Mouse (Mus musculus): ENCODE results near the gene Ube2o.
"Not testable (repeated sequence)": the region's sequence is repeated elsewhere in the genome, so short reads cannot be mapped to it uniquely, and the experiment has no call there.

Gene Ube2o

DNA sequence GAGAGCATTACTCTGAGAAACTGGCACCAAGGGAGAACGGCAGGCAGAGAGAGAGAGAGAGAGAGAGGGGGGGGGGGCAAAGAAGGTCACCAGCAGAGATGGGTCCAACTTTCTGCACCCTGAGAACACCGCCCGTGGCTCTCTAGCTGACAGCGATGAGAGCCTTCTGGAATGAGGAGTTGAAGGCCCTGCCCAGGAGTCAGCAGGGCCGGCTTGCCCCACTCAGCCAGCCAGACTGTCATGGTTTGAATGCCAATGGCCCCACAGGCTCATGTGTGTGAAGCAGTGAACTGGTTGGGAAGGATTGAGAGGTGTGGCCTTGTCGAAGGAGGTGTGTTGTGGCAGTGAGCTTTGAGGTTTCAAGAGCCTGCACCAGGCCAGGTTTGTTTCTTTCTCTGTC lies 32.0 kb upstream of the Ube2o start:
- no peak for DNase-seq (ENCODE audit: low spot score)

DNA sequence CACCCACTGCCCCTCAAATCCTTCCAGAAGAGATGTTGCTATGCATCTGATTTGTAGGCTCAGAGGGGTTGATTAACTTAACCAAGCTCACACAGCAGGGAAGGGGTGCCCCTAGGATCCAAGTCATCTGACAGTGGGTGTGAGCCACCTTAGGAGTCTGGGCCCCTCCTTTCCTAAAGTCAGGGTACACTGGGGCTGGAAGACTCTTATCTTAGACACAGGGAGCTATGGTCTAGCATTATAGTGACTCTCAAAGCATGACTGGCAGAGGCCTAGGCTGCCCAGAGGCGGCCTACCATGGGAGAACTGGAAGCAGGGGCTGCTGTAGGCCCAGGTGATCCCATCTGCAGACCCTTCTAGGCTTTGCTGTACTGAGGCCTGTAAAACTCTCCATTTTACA lies 31.3 kb upstream of the Ube2o start:
- no peak for DNase-seq (ENCODE audit: low spot score)

DNA sequence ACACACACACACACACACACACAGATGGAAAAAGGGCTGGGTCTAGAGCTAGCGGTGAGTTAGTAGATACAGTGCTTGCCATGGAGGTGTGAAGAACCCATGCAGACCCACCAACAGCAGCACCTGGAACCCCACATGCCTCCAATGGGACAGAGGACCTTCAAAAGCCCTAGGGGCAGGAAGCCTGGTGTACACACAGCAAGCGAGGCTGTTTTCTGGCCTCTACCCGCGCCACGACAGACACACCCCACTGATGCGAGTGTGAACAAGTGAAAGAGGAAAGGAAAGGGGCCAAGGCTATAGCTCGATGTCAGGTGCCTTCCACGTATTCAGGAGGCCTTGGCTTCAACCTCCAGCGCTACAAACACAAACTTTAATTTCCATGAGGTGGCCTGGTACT lies 30.6 kb upstream of the Ube2o start:
- no peak for DNase-seq (ENCODE audit: low spot score)

DNA sequence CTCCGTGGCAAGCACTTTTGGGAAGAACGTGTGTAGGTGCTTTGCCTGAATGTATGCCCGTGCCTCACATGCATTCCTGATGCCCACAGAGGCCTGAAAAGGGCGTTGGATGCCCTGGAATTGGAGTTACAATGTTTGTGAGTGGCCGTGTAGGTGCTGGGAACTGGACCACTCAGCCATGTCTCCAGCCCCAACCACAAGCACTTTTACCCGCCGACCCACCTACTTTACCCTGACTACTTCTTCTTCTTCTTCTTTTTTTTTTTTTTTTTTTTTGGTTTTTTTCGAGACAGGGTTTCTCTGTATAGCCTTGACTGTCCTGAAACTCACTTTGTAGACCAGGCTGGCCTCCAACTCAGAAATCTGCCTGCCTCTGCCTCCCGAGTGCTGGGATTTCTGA lies 29.9 kb upstream of the Ube2o start:
- not testable (repeated sequence) for DNase-seq (ENCODE audit: low spot score)

DNA sequence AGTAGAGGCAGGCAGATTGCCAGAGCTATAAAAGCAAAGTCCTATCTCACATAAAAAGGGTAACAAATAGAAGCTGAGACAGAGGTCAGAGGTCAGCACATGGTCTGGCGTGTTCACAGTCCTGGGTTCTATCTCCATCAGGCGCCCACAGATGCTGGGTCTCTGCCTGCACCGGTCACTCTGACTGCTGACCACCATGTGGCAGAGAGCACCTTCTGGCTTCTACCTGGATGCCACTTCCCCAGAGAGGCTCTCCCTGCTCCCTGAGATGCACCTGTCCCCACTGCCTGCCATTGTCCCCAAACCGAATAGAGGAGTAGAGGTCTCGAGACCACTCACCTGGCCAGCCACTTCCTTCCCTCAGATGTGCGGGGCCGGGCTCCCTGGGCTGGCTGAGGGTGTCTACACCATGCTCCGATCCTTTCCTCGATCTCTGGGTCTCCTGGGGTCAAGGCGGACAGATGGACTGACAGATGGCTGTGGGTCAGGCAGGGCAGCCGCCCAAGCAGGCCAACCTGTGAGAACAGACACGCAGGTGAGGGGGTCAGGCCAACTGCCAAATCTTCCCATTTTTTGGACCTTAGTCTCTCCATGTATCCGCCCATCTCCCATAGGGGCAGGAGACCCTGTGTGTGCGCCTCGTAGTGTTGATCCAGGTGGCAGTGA lies 28.9 kb upstream of the Ube2o start:
- DNase-seq (ENCODE audit: low spot score) = no peak

DNA sequence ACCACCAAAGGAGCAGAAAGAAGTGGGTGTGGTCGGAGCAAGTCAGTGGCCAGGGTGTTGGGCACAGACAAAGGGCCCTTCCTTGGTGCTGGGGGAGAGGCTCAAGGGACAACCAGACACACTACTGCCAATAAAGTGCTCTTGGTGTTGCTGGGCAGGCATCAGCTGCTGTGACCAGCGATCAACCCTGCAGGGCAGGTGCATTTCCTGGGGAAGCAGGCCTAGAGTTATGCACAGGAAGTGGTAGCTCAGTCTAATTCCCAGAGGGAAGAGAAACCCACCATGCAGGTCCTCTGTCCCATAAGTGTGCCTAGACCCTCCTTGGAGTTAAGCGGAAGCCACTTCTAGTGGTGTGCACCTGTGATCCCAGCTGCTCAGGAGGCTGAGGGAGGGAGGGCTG lies 26.5 kb upstream of the Ube2o start:
- DNase-seq (ENCODE audit: low spot score) = no peak

DNA sequence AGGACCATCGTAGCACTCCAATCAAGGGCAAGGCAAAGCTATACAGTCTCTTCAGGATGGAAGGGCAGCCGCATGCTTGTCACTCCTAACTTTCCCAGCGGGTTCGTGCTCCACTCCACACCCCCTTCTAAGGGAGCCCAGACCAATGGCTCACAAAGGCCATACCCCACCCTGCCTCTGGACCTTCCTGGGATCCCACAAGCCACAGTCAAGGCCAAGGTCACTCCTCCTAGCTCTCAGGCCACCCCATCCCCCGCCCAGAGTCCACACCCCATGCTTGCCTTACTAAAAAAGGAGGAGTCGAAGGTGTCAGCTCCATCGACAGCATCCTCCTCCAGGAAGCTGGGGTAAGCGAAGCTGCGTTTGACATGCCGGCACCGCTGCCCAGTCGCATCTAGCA lies 22.9 kb upstream of the Ube2o start:
- peak; percentile 43 for DNase-seq (ENCODE audit: low spot score)

DNA sequence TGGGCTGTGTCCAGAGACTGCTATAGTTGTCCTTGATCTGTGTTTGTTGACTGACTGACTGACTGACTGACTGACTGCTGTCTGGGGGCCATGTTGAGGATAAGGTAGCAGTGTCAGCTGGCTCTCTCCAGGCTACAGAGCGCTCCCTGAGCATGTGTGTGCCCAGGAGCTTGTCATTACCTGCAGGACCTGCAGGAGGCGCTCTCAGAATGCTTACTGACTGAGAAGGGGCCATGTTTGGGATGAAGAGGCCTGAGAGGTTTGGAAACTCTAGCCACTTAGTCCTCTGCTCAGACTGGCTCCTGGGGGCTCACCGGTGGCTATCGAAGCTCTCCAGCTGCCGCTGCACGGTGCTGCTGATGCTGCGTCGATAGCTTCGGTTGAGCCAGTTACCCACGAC lies 22.1 kb upstream of the Ube2o start:
- no peak for DNase-seq (ENCODE audit: low spot score)

DNA sequence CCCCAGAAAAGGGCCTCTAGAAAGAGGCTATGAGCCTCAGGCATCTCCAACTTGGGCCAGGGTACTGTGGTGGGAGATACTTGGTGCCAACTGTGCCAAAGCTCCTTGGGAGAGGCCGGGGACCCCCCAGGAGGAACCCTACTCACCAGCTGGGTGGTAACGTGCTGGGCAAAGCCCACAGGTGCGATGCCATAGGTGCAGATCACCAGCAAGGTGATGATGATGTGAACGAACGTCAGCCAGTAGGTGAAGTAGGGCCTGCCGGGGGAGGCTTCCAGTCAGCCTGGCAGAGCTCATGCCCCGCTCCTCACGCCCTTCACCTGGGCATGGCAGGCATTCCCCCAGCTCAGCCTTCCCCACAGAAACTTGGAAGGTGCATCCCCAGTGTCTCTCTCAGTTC lies 20.8 kb upstream of the Ube2o start:
- DNase-seq (ENCODE audit: low spot score) = no peak

DNA sequence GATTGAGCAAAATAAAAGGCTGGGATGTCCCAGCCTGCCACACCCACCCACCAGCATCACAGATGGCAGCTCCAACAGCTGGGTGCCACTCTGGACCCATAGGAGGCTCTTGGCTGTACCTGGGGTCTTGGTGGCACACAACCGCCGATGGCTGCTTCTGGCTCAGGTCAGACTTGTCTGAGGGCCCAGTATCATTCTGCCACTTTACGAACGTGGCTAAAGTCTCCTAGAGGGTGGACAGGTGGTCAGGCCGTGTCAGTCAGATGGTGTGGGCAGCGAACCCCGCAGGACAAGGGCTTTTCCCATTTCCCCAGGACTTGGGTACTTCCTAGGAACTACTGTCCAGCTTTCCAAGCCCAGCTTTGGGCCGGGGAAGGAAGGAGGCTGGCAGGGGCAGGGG lies 19.9 kb upstream of the Ube2o start:
- DNase-seq (ENCODE audit: low spot score) = no peak

DNA sequence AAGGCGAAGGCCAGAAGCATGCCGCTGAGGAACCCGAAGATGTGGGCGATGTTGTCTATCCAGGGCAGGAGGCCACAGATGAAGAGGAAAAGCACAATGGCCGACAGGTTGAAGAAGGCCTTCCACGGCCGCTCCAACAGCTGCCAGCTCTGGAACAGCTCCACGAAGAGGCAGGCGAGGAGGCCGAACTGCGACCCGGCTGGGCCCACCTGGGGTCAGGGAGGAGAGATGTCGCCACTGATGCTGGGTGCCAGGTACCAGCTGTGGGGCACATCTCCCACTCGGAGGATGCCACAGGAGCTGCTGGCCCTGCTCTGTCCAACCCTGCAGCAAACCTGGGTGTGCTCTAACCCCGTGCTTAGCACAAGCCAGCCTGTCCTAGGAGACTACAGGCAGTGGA lies 18.0 kb upstream of the Ube2o start:
- DNase-seq (ENCODE audit: low spot score) = no peak

DNA sequence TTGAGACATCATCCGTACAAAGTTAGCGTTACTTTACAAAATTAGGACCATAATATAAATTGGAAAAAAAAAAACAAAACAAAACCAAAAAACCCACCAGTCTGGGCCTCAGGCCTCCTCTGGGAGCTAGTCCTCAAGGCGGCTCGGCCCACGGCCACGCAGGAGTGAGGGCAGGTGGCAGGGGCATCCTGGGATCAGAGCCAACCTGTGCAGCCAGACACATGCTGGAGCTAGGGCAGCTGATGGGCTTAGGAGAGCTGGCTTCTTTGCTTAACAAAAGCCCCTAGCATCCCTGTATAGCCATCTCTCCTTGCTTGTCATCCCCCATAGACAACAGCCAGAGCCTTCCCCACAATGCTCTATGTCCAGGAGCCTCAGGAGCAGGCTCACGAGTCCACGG lies 16.9 kb upstream of the Ube2o start:
- DNase-seq (ENCODE audit: low spot score) = no peak

DNA sequence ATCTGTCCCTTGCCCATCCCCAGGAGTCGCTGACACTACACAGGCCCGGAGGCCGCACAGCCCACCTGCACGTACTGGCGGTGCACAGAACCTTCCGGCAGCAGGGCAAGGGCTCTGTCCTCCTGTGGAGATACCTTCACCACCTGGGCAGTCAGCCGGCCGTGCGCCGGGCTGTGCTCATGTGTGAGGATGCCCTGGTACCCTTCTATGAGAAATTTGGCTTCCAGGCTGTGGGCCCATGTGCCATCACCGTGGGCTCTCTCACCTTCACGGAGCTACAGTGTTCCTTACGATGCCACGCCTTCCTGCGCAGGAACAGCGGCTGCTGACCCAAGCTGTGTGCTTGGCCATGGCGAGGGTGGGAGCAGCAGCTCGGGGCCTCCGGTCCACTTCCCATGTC lies 15.5 kb upstream of the Ube2o start:
- DNase-seq (ENCODE audit: low spot score) = no peak

DNA sequence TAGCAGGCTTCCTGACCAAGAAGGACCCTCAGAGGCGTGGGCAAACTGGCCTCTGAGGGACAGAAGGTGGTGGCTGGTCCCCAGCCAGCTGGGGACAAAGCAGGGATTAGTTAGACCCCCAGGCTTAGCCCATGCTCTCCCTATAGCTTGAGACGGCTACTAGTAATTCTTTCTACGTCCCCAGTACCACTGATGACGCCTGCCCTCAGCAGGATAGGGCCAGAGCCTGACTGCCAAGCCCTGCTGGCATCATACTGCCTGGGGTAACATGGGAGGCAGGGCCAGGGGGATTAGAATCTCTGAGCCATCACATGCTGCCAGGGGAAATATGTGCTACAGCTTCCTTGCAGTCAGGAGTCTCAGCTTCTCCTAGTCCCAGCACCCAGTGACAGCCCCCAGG lies 12.1 kb upstream of the Ube2o start:
- no peak for DNase-seq (ENCODE audit: low spot score)

DNA sequence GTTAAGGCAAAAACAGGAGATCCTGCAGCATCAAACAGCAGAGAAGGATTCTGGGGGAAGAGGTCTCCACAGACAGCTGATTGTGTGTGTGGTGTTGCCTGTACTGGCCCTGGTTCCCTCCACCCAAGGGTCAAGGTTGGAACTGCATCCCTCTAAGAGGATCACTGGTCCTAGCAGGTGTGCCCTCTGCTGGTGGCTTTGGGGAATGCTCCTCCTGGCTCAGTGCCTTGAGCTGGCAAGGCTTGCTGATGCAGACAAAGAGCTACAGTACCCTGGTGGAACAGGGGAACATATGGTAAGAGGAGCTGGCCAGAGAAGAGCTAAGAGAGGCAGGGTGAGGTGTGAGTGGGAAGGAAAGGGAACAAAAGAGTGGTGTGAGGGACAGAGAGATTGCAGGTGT lies 11.2 kb upstream of the Ube2o start:
- peak; percentile 79 for DNase-seq (ENCODE audit: low spot score)

DNA sequence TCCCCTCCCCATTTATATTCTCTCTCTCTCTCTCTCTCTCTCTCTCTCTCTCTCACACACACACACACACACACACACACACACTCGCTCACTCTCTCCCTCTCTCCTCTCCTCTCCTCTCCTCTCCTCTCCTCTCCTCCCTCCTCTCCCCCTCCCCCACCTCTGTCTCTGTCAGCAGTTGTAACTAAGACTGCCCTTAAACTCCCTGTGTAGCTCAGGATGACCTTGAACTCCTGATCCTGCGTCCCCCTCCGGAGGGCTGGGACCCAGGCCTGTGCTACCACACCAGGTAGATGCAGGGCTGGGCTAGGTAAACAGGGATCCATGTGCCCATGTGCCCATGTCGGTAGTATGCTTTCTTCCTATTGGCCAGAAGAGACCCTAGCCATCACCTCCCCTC lies 10.4 kb upstream of the Ube2o start:
- no peak for DNase-seq (ENCODE audit: low spot score)

DNA sequence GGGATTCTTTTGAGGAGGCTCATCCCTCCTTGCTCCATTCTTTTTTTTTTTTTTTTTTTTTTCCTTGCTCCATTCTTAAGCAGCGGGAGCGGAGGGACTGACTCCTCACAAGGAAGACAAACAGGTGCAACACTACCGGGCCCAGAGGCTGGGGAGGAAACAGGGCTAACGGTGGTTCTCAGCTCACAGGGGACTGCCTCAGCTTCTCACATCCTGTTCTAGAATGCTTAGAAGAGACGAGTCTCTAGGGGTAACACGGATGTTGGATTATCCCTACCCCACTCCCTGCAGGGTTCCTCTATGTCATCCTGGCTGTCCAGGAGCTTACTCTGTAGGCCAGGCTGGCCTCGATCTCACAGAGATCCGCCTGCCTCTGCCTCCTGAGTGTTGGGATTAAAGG lies 8.3 kb upstream of the Ube2o start:
- DNase-seq (ENCODE audit: low spot score) = no peak

DNA sequence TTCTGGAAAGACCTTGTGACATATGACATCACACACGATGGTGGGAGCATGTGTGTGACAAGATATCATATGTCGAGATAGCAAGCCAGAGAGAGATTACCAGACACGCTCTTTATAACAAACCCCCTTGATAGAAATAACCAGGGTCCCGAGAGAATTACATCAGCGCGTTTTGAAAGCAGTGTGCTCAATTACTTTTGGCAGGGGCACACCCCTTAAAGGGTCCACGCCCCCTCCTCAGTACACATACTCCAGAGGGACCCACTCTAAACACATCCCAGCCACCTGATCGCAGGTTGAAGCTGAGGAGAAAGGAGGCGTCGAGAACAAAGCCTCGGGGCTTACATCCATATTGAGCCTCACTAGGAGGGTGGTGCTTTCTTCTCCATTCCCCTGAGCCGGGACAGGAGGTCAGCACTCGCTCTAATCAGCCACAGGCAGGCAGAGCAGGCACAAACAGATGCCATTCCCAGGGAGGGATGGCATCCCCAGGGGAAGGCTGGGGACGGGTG lies 7.8 kb upstream of the Ube2o start:
- no peak for DNase-seq (ENCODE audit: low spot score)

DNA sequence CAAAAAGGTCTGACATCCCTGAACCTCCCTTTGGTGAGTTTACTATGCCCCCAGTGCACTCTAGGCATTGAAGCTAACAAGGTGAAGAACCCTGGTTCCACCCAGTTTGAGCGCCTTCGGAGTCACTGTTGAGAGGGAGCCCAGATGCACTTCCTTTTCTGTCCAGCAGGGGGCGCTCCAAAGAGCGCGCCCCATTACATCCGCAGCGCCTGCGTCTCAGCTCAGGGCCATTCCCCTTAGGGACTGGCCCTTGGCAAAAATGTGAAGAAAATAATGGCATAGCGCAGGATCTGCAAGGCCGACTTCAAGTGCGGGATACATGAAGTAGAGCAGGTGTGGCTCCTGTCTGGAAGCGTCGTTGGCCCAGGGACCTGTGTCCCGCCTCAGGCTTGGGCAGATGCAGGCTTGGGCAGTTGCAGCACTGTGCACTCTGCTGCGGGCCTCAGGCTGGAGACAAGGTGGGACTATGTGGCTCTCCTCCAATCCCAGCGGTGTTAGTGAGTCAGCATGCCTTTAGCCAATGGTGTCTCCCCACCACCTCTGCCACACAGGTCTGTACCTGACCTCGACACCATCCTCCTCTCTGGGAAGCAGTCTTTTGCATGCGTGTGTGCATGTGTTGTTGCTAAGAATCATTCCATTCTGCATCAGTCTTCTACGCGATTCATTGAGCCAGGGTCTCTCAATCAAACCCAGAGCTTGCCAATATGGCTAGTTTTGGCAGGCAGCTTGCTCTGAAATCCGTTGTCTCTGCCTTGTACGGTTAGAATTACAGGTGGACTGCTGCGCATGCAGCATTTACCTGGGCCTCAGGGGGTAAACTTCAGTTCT lies 5.8 kb upstream of the Ube2o start:
- no peak for DNase-seq (ENCODE audit: low spot score)

DNA sequence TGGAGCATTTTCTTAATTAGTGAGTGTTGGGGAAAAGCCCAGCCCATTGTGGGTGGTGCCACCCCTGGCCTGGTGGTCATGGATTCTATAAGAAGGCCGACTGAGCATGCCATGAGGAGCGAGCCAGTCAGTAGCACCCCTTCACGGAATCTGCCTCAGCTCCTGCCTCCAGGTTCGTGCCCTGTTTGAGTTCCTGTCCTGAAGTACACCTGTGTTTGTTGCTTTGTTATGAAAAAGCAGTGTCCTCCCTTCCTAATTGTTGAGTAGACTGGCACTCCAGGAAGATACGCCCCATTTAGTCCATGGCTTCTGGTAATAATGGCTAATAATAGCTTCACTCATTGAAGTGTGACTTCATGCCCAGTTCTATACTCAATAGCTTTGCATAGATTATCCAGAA lies 5.1 kb upstream of the Ube2o start, which contains the start of gene Aanat:
Aanat (plus strand) TSS at position 123 of the 400 bp plus-strand sequence.
- no peak for DNase-seq (ENCODE audit: low spot score)

DNA sequence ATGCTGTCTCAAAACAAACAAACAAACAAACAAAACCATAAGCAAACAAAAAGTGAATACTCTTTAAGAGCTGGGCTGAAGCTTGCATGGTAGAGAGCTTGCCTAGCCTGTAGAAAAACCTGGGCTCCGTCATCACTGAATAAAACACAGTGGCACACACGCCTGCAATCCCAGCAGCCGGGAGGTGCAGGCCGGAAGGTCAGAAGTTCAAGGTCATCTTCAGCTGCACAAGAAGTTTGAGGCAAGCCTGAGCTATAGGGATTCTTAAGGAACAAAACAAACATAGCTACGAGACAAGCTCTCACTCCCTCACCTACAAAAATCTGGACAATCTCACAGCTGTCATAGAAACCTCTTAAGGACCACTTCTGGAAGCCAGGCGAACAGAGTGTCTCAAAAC lies 4.4 kb upstream of the Ube2o start:
- no peak for DNase-seq (ENCODE audit: low spot score)

DNA sequence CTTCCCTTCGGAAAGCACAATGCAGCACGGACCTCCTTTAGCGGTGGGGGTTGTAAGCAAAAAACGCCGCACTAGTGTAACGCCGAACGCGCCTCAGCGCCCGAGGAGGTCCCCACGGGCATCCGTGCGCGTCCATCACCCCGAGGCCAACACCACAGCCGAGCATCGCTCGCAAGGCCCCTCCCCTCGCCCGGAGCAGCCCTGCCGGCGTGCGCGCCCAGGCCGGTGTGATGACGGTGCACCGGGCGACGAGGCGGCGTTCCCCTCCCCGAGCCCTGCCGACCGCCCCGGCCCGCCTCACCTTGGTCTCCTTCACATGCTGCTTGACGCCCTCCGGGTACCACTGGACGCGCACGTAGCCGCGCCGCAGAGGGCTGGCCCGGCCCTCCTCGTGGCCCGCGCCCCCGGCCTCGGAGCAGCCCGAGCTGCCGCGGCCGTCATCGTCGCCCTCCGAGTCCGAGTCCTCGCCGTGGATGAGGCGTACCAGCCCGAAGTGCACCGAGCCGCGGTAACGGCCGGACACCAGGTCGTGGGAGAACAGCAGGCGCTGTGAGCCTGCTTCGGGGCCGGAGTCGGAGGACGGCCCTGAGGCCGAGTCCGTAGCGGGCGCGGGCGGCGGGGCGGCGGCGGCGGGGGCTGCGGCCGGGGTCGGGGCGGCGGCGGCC lies 404 bp downstream of the Ube2o start:
- peak; percentile 39 for DNase-seq (ENCODE audit: low spot score)

DNA sequence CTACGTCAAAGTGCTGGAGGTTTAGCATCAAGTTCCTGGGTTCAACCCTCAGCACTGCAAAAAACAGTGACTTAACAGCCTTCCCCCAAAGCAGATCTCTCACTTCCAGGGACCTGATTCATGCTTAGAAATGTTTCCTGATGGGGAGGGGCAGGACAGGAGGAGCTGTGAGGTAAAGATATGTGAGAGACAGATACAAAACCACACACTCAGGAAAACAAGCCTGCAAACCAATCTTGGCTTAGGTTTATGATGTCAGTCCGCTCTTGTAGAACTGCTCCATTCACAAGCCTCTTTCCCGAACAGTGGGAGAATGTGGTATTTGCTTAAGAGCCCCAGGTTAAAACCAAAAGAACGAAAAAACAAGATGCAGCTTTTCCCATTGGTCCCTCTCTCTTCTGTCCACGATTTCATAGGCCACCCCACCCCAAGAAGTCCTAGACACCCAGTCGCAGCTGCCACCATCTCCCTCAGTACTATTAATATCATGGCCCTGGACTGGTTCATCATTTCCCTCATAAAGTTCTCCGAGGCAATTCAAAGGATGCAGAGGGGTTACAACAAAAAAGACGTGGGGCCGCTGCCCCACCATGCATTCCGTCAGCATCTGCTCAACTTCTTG lies 1.1 kb downstream of the Ube2o start:
- no peak for DNase-seq (ENCODE audit: low spot score)
